Mouse (Mus musculus) kidney, embryonic 16.5 days (tissue): ENCODE measurements around the gene Tnrc6a. TPM values are rescaled to one million over a fixed set of nuclear protein-coding genes. Genes with fewer than 3 reads are reported as not detected.

Experiments used
- ATAC-seq: fragments of 200-750 bp; cut with Nextera tagmentation; 2 replicates; pipeline ENCODE4 v1.8.0; 2017; ENCODE audit warnings: moderate TSS enrichment; ENCODE audit not compliant: low FRiP score, low TSS enrichment
- H3K27ac ChIP-seq: fragments of 300-500 bp; sonication (generic); 2 replicates; pipeline ENCODE4 v1.5.1; 2014; ENCODE audit warnings: low read length
- H3K27me3 ChIP-seq: fragments of 300-500 bp; sonication (generic); 2 replicates; pipeline ENCODE4 v1.6.1; 2014; ENCODE audit warnings: low read length, control low read depth, mixed read lengths; ENCODE audit not compliant: insufficient read depth
- H3K36me3 ChIP-seq: fragments of 300-500 bp; sonication (generic); 2 replicates; pipeline ENCODE4 v1.6.1; 2014; ENCODE audit warnings: low read length, control low read depth, mixed read lengths; ENCODE audit not compliant: insufficient read depth
- H3K4me1 ChIP-seq: fragments of 300-500 bp; sonication (generic); 2 replicates; pipeline ENCODE4 v1.6.1; 2014; ENCODE audit warnings: low read length, control low read depth, mixed read lengths; ENCODE audit not compliant: insufficient read depth
- H3K4me2 ChIP-seq: fragments of 300-500 bp; sonication (generic); replicated peaks from 2 replicates; pipeline ENCODE4 v1.6.1; 2014; ENCODE audit warnings: low read depth, low read length
- H3K4me3 ChIP-seq: fragments of 300-500 bp; sonication (generic); 2 replicates; pipeline ENCODE4 v1.5.1; 2014; ENCODE audit warnings: mild to moderate bottlenecking, low read length
- H3K9ac ChIP-seq: fragments of 300-500 bp; sonication (generic); replicated peaks from 2 replicates; pipeline ENCODE4 v1.6.1; 2014; ENCODE audit warnings: low read length
- H3K9me3 ChIP-seq: fragments of 300-500 bp; sonication (generic); 2 replicates; pipeline ENCODE4 v1.6.1; 2016; ENCODE audit warnings: low read length, control low read depth
- WGBS: fragments of 180-500 bp; shearing (Covaris S2); extraction: QIAGEN DNeasy Blood & Tissue Kit; methylation state at CpG from one replicate; pipeline ENCODE4 v1.1.7; 2014; 5-methylcytosine and 5-hydroxymethylcytosine counted together
- polyA plus RNA-seq: library from polyadenylated mRNA; unstranded; fragments of >200 nt; fragmentation: Nextera tagmentation; extraction: Ambion mirVana; gene quantifications from 2 replicates; pipeline ENCODE4 v1.2.1, GENCODE M21; 2015

Gene Tnrc6a
- polyA plus RNA-seq, 1 experiment from 2014 or later: 34.9 TPM

GRCm38 (mm10) chr7:123184891-123185290, 61.2 kb downstream of the Tnrc6a start:
- H3K4me1 ChIP-seq: no peaks in the 10 kb centered on the region
- no peaks in the 10 kb centered on the region for H3K27me3 ChIP-seq
- WGBS: 79% methylated on average over 1 of the region's 1 CpGs
- peaks cover 84% of the 10 kb centered on the region for H3K36me3 ChIP-seq
- peak; percentile 55; the same call in 1 of the 2 replicates for ATAC-seq
- H3K4me3 ChIP-seq: no peak overlapping the region
- no peak overlapping the region for H3K4me2 ChIP-seq
- no peak overlapping the region for H3K27ac ChIP-seq
- no peak overlapping the region for H3K9ac ChIP-seq
- H3K9me3 ChIP-seq: no peaks in the 10 kb centered on the region

- 85% methylated on average over 6 of the region's 6 CpGs for WGBS
- H3K4me3 ChIP-seq: no peak overlapping the region
- no peaks in the 10 kb centered on the region for H3K27me3 ChIP-seq
- H3K36me3 ChIP-seq: peaks cover 83% of the 10 kb centered on the region
- H3K4me2 ChIP-seq: no peak overlapping the region
- H3K27ac ChIP-seq: no peak overlapping the region
- no peaks in the 10 kb centered on the region for H3K9me3 ChIP-seq
- ATAC-seq: no peak
- H3K4me1 ChIP-seq: no peaks in the 10 kb centered on the region
- no peak overlapping the region for H3K9ac ChIP-seq
Observed at GRCm38 (mm10) chr7:123186463-123186862, 62.8 kb downstream of the Tnrc6a start.

GRCm38 (mm10) chr7:123187246-123187645, 63.6 kb downstream of the Tnrc6a start:
- WGBS: 44% methylated on average over 4 of the region's 4 CpGs
- H3K4me1 ChIP-seq: no peaks in the 10 kb centered on the region
- H3K9me3 ChIP-seq: no peaks in the 10 kb centered on the region

GRCm38 (mm10) chr7:123188462-123188861, 64.8 kb downstream of the Tnrc6a start:
- no peak overlapping the region for H3K9ac ChIP-seq
- ATAC-seq: no peak
- no peak overlapping the region for H3K4me3 ChIP-seq
- H3K27me3 ChIP-seq: no peaks in the 10 kb centered on the region
- no peaks in the 10 kb centered on the region for H3K9me3 ChIP-seq
- no peak overlapping the region for H3K27ac ChIP-seq
- peaks cover 86% of the 10 kb centered on the region for H3K36me3 ChIP-seq
- 99% methylated on average over 3 of the region's 3 CpGs for WGBS
- no peak overlapping the region for H3K4me2 ChIP-seq
- H3K4me1 ChIP-seq: no peaks in the 10 kb centered on the region

More at GRCm38 (mm10) chr7:123187246-123187645, 63.6 kb downstream of the Tnrc6a start:
- no peak overlapping the region for H3K9ac ChIP-seq
- no peak overlapping the region for H3K27ac ChIP-seq
- H3K36me3 ChIP-seq: peaks cover 83% of the 10 kb centered on the region
- no peaks in the 10 kb centered on the region for H3K27me3 ChIP-seq
- no peak overlapping the region for H3K4me2 ChIP-seq
- no peak overlapping the region for H3K4me3 ChIP-seq
- ATAC-seq: no peak

GRCm38 (mm10) chr7:123189762-123190161, 66.1 kb downstream of the Tnrc6a start:
- H3K9ac ChIP-seq: no peak overlapping the region
- H3K4me3 ChIP-seq: no peak overlapping the region
- H3K36me3 ChIP-seq: peaks cover 80% of the 10 kb centered on the region
- H3K27me3 ChIP-seq: no peaks in the 10 kb centered on the region
- H3K4me1 ChIP-seq: no peaks in the 10 kb centered on the region
- H3K27ac ChIP-seq: no peak overlapping the region
- H3K9me3 ChIP-seq: no peaks in the 10 kb centered on the region
- no peak for ATAC-seq
- H3K4me2 ChIP-seq: no peak overlapping the region
- WGBS: 96% methylated on average over 8 of the region's 8 CpGs

- 74% methylated on average over 5 of the region's 5 CpGs for WGBS
- ATAC-seq: peak; percentile 43
Observed at GRCm38 (mm10) chr7:123191731-123192130, 68.0 kb downstream of the Tnrc6a start.

GRCm38 (mm10) chr7:123193201-123193600, 69.5 kb downstream of the Tnrc6a start:
- ATAC-seq: no peak
- Histone ChIP-seq H3K9ac (no peak overlapping the region), H3K4me2 (no peak overlapping the region), H3K27ac (0 out of 2 replicates have a peak overlapping the region, but pooled peaks have one; percentile 4), H3K9me3 (no peaks in the 10 kb centered on the region), H3K36me3 (peaks cover 63% of the 10 kb centered on the region), H3K4me3 (no peak overlapping the region), H3K4me1 (no peaks in the 10 kb centered on the region), H3K27me3 (no peaks in the 10 kb centered on the region)
- 93% methylated on average over 12 of the region's 12 CpGs for WGBS

More at GRCm38 (mm10) chr7:123191731-123192130, 68.0 kb downstream of the Tnrc6a start:
- H3K27me3 ChIP-seq: no peaks in the 10 kb centered on the region
- H3K9ac ChIP-seq: no peak overlapping the region
- no peaks in the 10 kb centered on the region for H3K9me3 ChIP-seq
- no peak overlapping the region for H3K27ac ChIP-seq
- no peak overlapping the region for H3K4me2 ChIP-seq
- no peaks in the 10 kb centered on the region for H3K4me1 ChIP-seq
- peaks cover 72% of the 10 kb centered on the region for H3K36me3 ChIP-seq
- no peak overlapping the region for H3K4me3 ChIP-seq

GRCm38 (mm10) chr7:123194696-123195095, 71.0 kb downstream of the Tnrc6a start:
- Histone ChIP-seq H3K9ac (no peak overlapping the region), H3K36me3 (peaks cover 48% of the 10 kb centered on the region), H3K4me3 (no peak overlapping the region), H3K4me1 (no peaks in the 10 kb centered on the region), H3K4me2 (no peak overlapping the region), H3K9me3 (no peaks in the 10 kb centered on the region), H3K27me3 (no peaks in the 10 kb centered on the region), H3K27ac (no peak overlapping the region)
- no peak for ATAC-seq
- WGBS: 92% methylated on average over 8 of the region's 8 CpGs

GRCm38 (mm10) chr7:123196432-123196831, 72.7 kb downstream of the Tnrc6a start:
- Histone ChIP-seq H3K36me3 (peaks cover 31% of the 10 kb centered on the region), H3K4me3 (no peak overlapping the region), H3K9me3 (no peaks in the 10 kb centered on the region), H3K9ac (no peak overlapping the region), H3K27me3 (no peaks in the 10 kb centered on the region), H3K4me2 (no peak overlapping the region), H3K4me1 (no peaks in the 10 kb centered on the region), H3K27ac (no peak overlapping the region)
- WGBS: 83% methylated on average over 5 of the region's 5 CpGs
- ATAC-seq: no peak

- peaks cover 10% of the 10 kb centered on the region for H3K36me3 ChIP-seq
- no peak overlapping the region for H3K4me3 ChIP-seq
- H3K27ac ChIP-seq: peak overlapping the region; percentile 75
- 47% methylated on average over 10 of the region's 10 CpGs for WGBS
- no peaks in the 10 kb centered on the region for H3K9me3 ChIP-seq
- no peaks in the 10 kb centered on the region for H3K4me1 ChIP-seq
- no peak overlapping the region for H3K9ac ChIP-seq
- H3K4me2 ChIP-seq: no peak overlapping the region
- peak; percentile 85 for ATAC-seq
- no peaks in the 10 kb centered on the region for H3K27me3 ChIP-seq
Observed at GRCm38 (mm10) chr7:123198695-123199094, 75.0 kb downstream of the Tnrc6a start.
